Mouse (Mus musculus) erythroblast, embryonic 14.5 days (primary cell): Measurements from ENCODE around the gene Cryz. TPM values are rescaled to one million over a fixed set of nuclear protein-coding genes. Genes with fewer than 3 reads are reported as not detected.

ENCODE experiments used
- H3K27me3 ChIP-seq: 2 replicates; pipeline ENCODE4 v1.6.1; 2012; ENCODE audit warnings: inconsistent platforms; ENCODE audit not compliant: control insufficient read depth
- H3K36me3 ChIP-seq: 2 replicates; pipeline ENCODE4 v1.6.1; 2012; ENCODE audit warnings: mild to moderate bottlenecking, inconsistent platforms; ENCODE audit not compliant: control insufficient read depth
- H3K4me1 ChIP-seq: 2 replicates; pipeline ENCODE4 v1.6.1; 2012; ENCODE audit warnings: inconsistent platforms; ENCODE audit not compliant: control insufficient read depth
- H3K4me3 ChIP-seq: replicated peaks from 2 replicates; pipeline ENCODE3; 2012; ENCODE audit warnings: moderate library complexity, mild to moderate bottlenecking, inconsistent platforms
- H3K9me3 ChIP-seq: 2 replicates; pipeline ENCODE4 v1.6.1; 2012; ENCODE audit warnings: low read length, inconsistent platforms, mixed read lengths; ENCODE audit not compliant: control insufficient read depth
- GATA1 ChIP-seq: IDR thresholded peaks from 2 replicates; pipeline ENCODE4 v1.6.1; 2012; ENCODE audit warnings: low read length, inconsistent platforms, mixed read lengths
- TAL1 ChIP-seq: IDR thresholded peaks from 3 replicates; pipeline ENCODE4 v1.6.1; 2012; ENCODE audit warnings: low read length, inconsistent platforms, mixed read lengths
- polyA plus RNA-seq: library from polyadenylated mRNA; stranded (reverse); fragments of >175 nt; gene quantifications from 2 replicates; pipeline ENCODE4 v1.2.3, GENCODE M21; 2012

Cryz gene
- polyA plus RNA-seq, 1 experiment = 0.22 TPM

DNA sequence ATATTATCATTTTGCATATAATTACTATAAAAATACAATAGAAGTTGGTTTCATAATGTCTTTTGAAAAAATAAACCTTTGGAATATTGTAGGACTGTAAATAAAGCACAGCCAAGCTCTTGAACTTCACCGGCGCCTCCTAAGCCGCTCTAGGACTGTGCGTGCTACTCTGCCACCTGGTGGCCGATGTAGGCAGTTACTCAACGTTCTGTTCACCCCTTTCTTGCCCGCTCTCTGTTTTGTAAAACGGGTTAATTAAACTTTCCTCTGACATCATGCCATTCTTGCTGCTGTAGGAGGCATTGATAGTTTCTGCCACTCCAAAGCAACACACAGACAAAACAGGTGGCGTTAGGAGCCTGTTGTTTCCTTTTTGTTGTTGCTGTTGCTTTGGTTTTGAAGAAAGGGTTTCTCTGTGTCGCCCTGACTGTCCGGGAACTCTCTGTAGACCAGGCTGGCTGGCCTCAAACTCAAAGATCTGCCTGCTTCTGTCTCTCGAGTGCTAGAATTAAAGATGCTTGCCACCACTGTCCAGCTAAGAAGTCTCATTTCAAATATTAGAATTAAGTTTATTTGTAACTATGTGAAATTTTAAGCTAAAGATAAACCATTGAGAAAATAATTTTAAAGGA lies 24.1 kb upstream of the Cryz start:
- TF ChIP-seq TAL1 (no peak), GATA1 (no peak)

DNA sequence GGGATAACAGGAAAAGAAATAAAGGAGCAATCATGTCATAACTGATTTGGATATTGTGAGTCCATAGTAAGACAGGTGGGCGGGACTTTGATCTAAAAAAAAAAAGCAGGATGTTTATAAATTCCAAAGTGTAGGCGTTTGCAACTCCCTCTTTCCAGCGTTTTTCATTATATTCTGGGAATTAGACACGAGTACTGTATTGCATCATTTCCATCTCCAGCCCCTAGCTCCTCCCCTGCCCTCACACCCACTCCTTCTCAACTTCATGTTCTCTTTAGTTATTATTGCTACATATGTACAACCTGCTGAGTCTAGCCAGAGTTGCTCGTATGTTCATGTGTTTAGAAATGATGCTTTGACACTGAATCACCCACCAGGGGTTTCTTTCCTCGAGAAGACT lies 22.8 kb upstream of the Cryz start:
- no peaks in the 10 kb centered on the region for H3K9me3 ChIP-seq
- H3K36me3 ChIP-seq = peaks cover 2% of the 10 kb centered on the region
- TF ChIP-seq TAL1 = no peak
- no peak for TF ChIP-seq GATA1
- H3K4me3 ChIP-seq = no peak overlapping the region
- peaks cover 14% of the 10 kb centered on the region for H3K27me3 ChIP-seq
- no peaks in the 10 kb centered on the region for H3K4me1 ChIP-seq

More for the DNA sequence above, 24.1 kb upstream of the Cryz start:
- H3K9me3 ChIP-seq = no peaks in the 10 kb centered on the region
- H3K27me3 ChIP-seq = peaks cover 14% of the 10 kb centered on the region
- H3K4me1 ChIP-seq = no peaks in the 10 kb centered on the region
- H3K4me3 ChIP-seq = no peak overlapping the region
- no peaks in the 10 kb centered on the region for H3K36me3 ChIP-seq

DNA sequence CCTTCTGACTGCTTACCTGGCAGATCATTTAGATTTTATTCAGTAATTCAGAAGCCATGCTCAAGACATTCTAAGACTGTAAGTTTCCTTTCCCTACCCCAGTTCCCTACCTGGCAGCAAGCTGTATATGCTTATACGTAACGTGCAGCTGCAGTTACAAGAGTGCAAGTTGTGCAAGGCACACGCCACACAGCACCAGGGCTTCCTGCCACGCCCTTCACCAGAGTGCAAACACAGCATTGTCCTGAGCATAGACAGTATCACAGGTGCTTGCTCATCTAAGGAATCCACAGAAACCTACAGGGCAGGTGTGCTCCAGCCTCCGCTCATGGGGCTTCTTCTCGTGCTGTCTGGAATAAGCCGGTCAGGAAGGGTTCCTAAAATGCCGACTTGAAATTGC lies 18.6 kb upstream of the Cryz start:
- Histone ChIP-seq H3K27me3 (no peaks in the 10 kb centered on the region), H3K4me1 (no peaks in the 10 kb centered on the region), H3K9me3 (no peaks in the 10 kb centered on the region), H3K4me3 (no peak overlapping the region), H3K36me3 (peaks cover 9% of the 10 kb centered on the region)
- TF ChIP-seq GATA1 = no peak
- TF ChIP-seq TAL1 = no peak

DNA sequence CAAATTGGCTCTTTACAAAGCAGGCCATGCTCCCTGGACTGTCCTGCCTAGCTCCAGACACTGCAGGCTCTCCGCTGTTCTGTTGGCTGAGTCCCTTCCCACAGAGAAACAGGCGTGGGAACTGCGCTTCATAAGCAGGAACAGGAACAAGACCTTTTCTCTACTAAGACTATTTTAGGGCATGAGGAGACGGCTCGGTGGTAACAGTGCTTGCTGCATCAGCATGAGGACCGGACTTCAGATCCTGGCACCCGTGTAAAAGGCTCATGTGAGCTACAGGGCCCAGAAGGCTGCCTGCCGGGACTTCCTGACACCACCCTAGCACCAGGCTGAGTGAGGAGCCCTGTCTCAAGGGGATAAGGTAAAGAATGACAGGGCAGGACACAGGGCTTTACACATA lies 12.2 kb upstream of the Cryz start:
- H3K4me3 ChIP-seq = no peak overlapping the region
- no peaks in the 10 kb centered on the region for H3K9me3 ChIP-seq
- no peaks in the 10 kb centered on the region for H3K4me1 ChIP-seq
- peaks cover 26% of the 10 kb centered on the region for H3K36me3 ChIP-seq
- TF ChIP-seq GATA1 (no peak), TAL1 (no peak)
- H3K27me3 ChIP-seq = no peaks in the 10 kb centered on the region

DNA sequence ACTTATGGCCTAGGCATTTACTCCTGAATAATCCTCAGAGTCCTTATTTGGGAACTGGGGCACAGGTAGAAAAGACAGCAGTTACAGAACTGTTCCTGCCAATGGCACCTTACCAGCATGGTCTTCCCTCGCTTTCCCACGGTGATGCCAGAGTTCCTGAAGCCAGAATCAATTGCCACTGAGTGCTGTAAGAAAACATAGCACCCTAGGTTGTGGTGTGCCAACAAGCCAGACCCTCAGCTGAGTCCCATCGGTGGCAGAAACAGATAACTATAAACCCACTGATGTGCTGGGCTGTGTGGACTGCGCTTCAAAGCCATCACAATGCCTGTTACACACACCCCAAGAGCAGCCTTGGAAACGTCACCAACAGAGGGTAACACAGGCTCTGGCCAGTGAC lies 5.5 kb upstream of the Cryz start:
- Histone ChIP-seq H3K9me3 (no peaks in the 10 kb centered on the region), H3K27me3 (no peaks in the 10 kb centered on the region), H3K36me3 (peaks cover 40% of the 10 kb centered on the region), H3K4me3 (no peak overlapping the region), H3K4me1 (no peaks in the 10 kb centered on the region)
- no peak for TF ChIP-seq TAL1
- no peak for TF ChIP-seq GATA1

- no peak for TF ChIP-seq TAL1
- no peak for TF ChIP-seq GATA1
- Histone ChIP-seq H3K27me3 (no peaks in the 10 kb centered on the region), H3K9me3 (no peaks in the 10 kb centered on the region), H3K4me3 (no peak overlapping the region), H3K4me1 (peaks cover 6% of the 10 kb centered on the region), H3K36me3 (peaks cover 36% of the 10 kb centered on the region)
Observed at GRCm38 (mm10) chr3:154591621-154592020, 4.9 kb upstream of the Cryz start.

DNA sequence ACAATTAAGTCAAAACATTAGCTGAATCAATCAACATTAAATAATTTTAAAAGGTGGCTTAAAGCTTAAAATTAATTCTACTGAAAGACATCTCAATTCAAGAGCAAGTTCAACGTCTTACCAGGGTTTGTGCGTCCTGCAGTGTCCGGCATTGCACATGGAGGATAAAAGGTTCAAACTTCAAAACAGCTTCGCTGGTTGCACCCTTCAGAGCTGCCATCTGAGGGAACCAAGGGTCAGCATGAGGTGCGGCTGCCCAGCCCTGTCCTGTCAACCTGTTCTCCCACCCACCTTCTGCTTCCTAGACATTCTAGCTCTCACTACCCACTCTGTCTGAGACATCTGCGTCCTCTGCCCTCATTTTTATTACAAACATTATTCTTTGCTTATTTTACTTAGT lies 2.9 kb upstream of the Cryz start:
- Histone ChIP-seq H3K4me3 (no peak overlapping the region), H3K9me3 (no peaks in the 10 kb centered on the region), H3K27me3 (no peaks in the 10 kb centered on the region), H3K36me3 (peaks cover 34% of the 10 kb centered on the region), H3K4me1 (peaks cover 17% of the 10 kb centered on the region)
- TF ChIP-seq TAL1 (no peak), GATA1 (no peak)

DNA sequence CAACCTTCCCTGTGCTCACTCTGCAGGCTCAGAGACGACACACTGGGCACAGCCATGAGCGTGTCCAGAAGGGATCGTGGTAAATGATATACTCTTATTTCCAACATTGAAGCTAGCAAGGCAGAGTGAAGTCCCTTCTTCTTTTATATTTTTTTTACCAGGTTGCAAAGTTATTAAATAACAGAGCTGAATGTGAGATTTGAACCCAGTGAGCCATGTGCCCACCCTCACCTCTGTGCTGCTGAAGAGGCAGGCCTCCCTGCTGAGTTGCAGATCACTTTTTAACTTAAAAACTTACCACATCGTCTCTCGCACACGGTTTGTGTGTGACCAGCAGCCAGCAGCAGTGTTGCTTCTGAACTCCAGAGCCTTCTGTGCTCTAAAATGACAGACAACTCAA lies 2.4 kb upstream of the Cryz start:
- TF ChIP-seq TAL1 (no peak), GATA1 (no peak)
- H3K4me3 ChIP-seq = no peak overlapping the region
- H3K9me3 ChIP-seq = no peaks in the 10 kb centered on the region
- peaks cover 34% of the 10 kb centered on the region for H3K36me3 ChIP-seq
- peaks cover 17% of the 10 kb centered on the region for H3K4me1 ChIP-seq
- no peaks in the 10 kb centered on the region for H3K27me3 ChIP-seq

DNA sequence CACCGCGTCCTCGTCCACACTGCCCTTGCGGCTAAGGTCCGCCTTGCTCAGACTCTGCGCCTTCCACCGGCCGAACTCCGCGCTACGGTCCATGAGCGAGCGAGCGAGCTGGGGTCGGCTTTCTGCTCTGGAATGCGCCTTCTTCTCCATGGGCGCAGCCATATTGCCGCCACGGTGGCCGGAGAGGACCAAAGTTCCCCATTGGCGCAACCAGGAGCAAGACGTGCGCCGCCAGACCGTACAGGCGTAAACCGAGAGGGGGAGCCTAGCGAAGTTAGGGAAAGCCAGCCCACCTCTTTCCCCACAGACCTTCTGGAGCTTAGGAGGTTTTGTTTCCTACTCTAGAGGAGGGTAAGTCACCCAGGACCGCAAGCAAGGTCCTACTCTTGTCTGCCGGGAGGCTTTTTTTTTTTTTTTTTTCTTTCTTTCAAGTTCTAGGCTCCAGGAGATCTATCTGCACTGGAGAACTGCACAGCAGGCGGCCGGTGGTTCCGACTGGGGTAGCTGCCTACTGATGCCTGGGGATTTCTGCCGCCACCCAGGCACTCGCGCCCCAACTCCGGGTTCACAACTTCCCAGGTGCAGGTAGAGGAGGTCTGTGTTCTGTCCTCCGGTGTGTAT lies 533 bp downstream of the Cryz start, which contains the start of gene Tyw3:
Gene Tyw3 (minus strand): TSS at position 171 of the 621 bp plus-strand sequence.
- peaks cover 17% of the 10 kb centered on the region for H3K4me1 ChIP-seq
- H3K9me3 ChIP-seq = no peaks in the 10 kb centered on the region
- peak within 1 kb of the TSS; percentile 78 for H3K4me3 ChIP-seq
- H3K36me3 ChIP-seq = peaks cover 20% of the 10 kb centered on the region
- no peaks in the 10 kb centered on the region for H3K27me3 ChIP-seq
- TF ChIP-seq GATA1 = no peak
- no peak for TF ChIP-seq TAL1

DNA sequence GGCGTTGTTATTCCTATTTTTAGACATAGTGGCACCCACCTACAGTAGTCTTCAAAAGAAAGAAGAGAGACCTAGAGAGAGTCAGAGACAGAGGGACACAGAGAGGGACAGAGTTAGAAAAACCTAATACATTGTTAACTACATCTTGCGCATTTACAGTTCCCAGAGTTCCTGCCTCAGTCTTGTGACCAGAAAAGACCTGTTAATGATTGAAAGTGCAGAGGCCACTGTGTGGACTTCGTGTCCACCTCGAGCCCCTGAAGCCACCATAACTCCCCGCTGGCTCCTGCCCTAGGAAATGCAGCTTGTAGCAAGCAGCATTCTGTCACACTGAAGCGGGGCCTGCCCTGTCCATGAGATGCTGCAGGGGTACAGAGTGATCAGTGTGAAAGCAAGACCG lies 1.1 kb downstream of the Cryz start:
- H3K4me3 ChIP-seq = peak overlapping the region; percentile 78
- peaks cover 15% of the 10 kb centered on the region for H3K36me3 ChIP-seq
- H3K9me3 ChIP-seq = no peaks in the 10 kb centered on the region
- TF ChIP-seq GATA1 (no peak), TAL1 (no peak)
- no peaks in the 10 kb centered on the region for H3K27me3 ChIP-seq
- peaks cover 17% of the 10 kb centered on the region for H3K4me1 ChIP-seq
